Mouse (Mus musculus) lung, postnatal 14 days (tissue): ENCODE data around the gene Antxrl.

Experiments
- DNase-seq: peaks from one replicate; pipeline ENCODE4 v3.0.0; 2021

The Antxrl gene

GRCm38 (mm10) chr14:34052516-34052915 is at the start of gene Antxrl:
Gene Antxrl (plus strand): TSS chr14:34052707.
- DNase-seq = no peak

- no peak for DNase-seq
Observed at GRCm38 (mm10) chr14:34015063-34015462, 37.4 kb upstream of the Antxrl start, which contains the start of gene Gm30083. Gene Gm30083 (minus strand): TSS chr14:34015182.

- DNase-seq = no peak
Observed at GRCm38 (mm10) chr14:34016381-34016780, 36.1 kb upstream of the Antxrl start, which contains the start of gene Gm5460. Gene Gm5460 (plus strand): TSS chr14:34016758.

GRCm38 (mm10) chr14:34016938-34017337 is 35.6 kb upstream of the Antxrl start:
- DNase-seq = no peak

- no peak for DNase-seq
Observed at GRCm38 (mm10) chr14:34026710-34027109, 25.8 kb upstream of the Antxrl start.

- no peak for DNase-seq
Observed at GRCm38 (mm10) chr14:34033841-34034610, 18.5 kb upstream of the Antxrl start.

GRCm38 (mm10) chr14:34041241-34041640 is 11.3 kb upstream of the Antxrl start:
- DNase-seq = no peak

- no peak for DNase-seq
Observed at GRCm38 (mm10) chr14:34043341-34043740, 9.2 kb upstream of the Antxrl start.

GRCm38 (mm10) chr14:34050101-34050779 is 2.3 kb upstream of the Antxrl start:
- DNase-seq = no peak

- DNase-seq = no peak
Observed at GRCm38 (mm10) chr14:34071665-34072064, 19.2 kb downstream of the Antxrl start.

GRCm38 (mm10) chr14:34075346-34075745 is 22.8 kb downstream of the Antxrl start:
- no peak for DNase-seq

GRCm38 (mm10) chr14:34077222-34077621 is 24.7 kb downstream of the Antxrl start:
- DNase-seq = no peak

- no peak for DNase-seq
Observed at GRCm38 (mm10) chr14:34078293-34078692, 25.8 kb downstream of the Antxrl start.

- DNase-seq = peak; percentile 83
Observed at GRCm38 (mm10) chr14:34080321-34080997, 28.0 kb downstream of the Antxrl start.

GRCm38 (mm10) chr14:34085731-34086130 is 33.2 kb downstream of the Antxrl start, which contains the start of gene Anxa8:
Gene Anxa8 (plus strand): TSS chr14:34085981.
- DNase-seq = peak; percentile 22

- DNase-seq = no peak
Observed at GRCm38 (mm10) chr14:34086806-34087205, 34.3 kb downstream of the Antxrl start.

- DNase-seq = no peak
Observed at GRCm38 (mm10) chr14:34087856-34088398, 35.4 kb downstream of the Antxrl start.

- DNase-seq = no peak
Observed at GRCm38 (mm10) chr14:34089796-34090195, 37.3 kb downstream of the Antxrl start.

- DNase-seq = no peak
Observed at GRCm38 (mm10) chr14:34091475-34091874, 39.0 kb downstream of the Antxrl start.

- DNase-seq = no peak
Observed at GRCm38 (mm10) chr14:34092856-34093255, 40.3 kb downstream of the Antxrl start.

- DNase-seq = no peak
Observed at GRCm38 (mm10) chr14:34096161-34096560, 43.7 kb downstream of the Antxrl start.

- no peak for DNase-seq
Observed at GRCm38 (mm10) chr14:34102601-34103000, 50.1 kb downstream of the Antxrl start, which contains the start of gene A630023A22Rik. Gene A630023A22Rik (minus strand): TSS chr14:34102754.

GRCm38 (mm10) chr14:34103855-34104254 is 51.3 kb downstream of the Antxrl start:
- no peak for DNase-seq
